Mouse (Mus musculus) ES-E14 (cell line): ENCODE data around the gene Col4a4. TPM values are rescaled to one million over a fixed set of nuclear protein-coding genes. Genes with fewer than 3 reads are reported as not detected.

ENCODE experiments used
- DNase-seq: peaks from one replicate; pipeline ENCODE4 v3.0.0-alpha.2; 2013; ENCODE audit warnings: low read depth, low spot score
- H3K27ac ChIP-seq: 2 replicates; pipeline ENCODE4 v1.5.1; 2012; ENCODE audit warnings: low read depth, mild to moderate bottlenecking, low read length, moderate library complexity, mixed read lengths; ENCODE audit not compliant: poor library complexity, insufficient read depth, severe bottlenecking
- H3K36me3 ChIP-seq: 2 replicates; pipeline ENCODE4 v1.6.1; 2012; ENCODE audit warnings: mild to moderate bottlenecking, low read length, moderate library complexity, mixed read lengths; ENCODE audit not compliant: control insufficient read depth, poor library complexity, insufficient read depth, severe bottlenecking
- H3K4me1 ChIP-seq, 2 experiments: fragments of 150-350 bp in 1 of 2; sonication (generic) in 1 of 2; 2 replicates each; pipeline ENCODE4 v1.6.1; 2012; ENCODE audit warnings: low read length in 2 of 2, mild to moderate bottlenecking in 1 of 2, mixed read lengths in 1 of 2; ENCODE audit not compliant: control insufficient read depth in 2 of 2, insufficient read depth in 2 of 2, poor library complexity in 1 of 2
- H3K4me3 ChIP-seq, 2 experiments: fragments of 150-350 bp in 1 of 2; sonication (generic) in 1 of 2; 2 replicates each; pipeline ENCODE4 v1.5.1; 2012; ENCODE audit warnings: low read length in 2 of 2, low read depth in 1 of 2, mild to moderate bottlenecking in 1 of 2, mixed read lengths in 1 of 2; ENCODE audit not compliant: insufficient read depth in 1 of 2, poor library complexity in 1 of 2, severe bottlenecking in 1 of 2
- H3K9ac ChIP-seq: 2 replicates; pipeline ENCODE4 v1.6.1; 2012; ENCODE audit warnings: low read depth, mild to moderate bottlenecking, low read length, mixed read lengths; ENCODE audit not compliant: poor library complexity, insufficient read depth, severe bottlenecking
- H3K9me3 ChIP-seq: fragments of 150-350 bp; sonication (generic); 2 replicates; pipeline ENCODE4 v1.6.1; 2012; ENCODE audit warnings: low read depth, mild to moderate bottlenecking, low read length; ENCODE audit not compliant: control insufficient read depth, insufficient read depth
- CHD2 ChIP-seq: IDR thresholded peaks from 2 replicates; pipeline ENCODE4 v1.6.1; 2014; ENCODE audit warnings: mild to moderate bottlenecking, low read depth, low read length, inconsistent platforms
- HCFC1 ChIP-seq: IDR thresholded peaks from 2 replicates; pipeline ENCODE4 v1.6.1; 2012; ENCODE audit warnings: low read length, inconsistent platforms, borderline replicate concordance; ENCODE audit not compliant: insufficient read depth
- MAFK ChIP-seq: IDR thresholded peaks from 2 replicates; pipeline ENCODE4 v1.6.1; 2014; ENCODE audit warnings: mild to moderate bottlenecking, low read depth, low read length, inconsistent platforms; ENCODE audit not compliant: insufficient read depth
- ZC3H11A ChIP-seq: IDR thresholded peaks from 2 replicates; pipeline ENCODE4 v1.6.1; 2012; ENCODE audit warnings: low read depth, mild to moderate bottlenecking, inconsistent platforms, low read length, borderline replicate concordance
- ZNF384 ChIP-seq: IDR thresholded peaks from 2 replicates; pipeline ENCODE4 v1.6.1; 2012; ENCODE audit warnings: low read depth, low read length, inconsistent platforms
- in situ Hi-C, 2 experiments: fragments of 600-800 bp; cut with MboI; formaldehyde crosslinking; loops; one replicate each; pipeline ENCODE4 v1.15.1; 2025; ENCODE audit warnings: low sequenced_read_pairs in 2 of 2, inconsistent platforms in 1 of 2; ENCODE audit not compliant: unreplicated experiment in 2 of 2
- total RNA-seq: library from RNA; depleted of rRNA; stranded (reverse); fragments of 300-350 nt; gene quantifications from 2 replicates; pipeline ENCODE4 v1.2.3, GENCODE M21; 2012

Gene Col4a4
- total RNA-seq, 1 experiment, result 0.04 TPM

DNA sequence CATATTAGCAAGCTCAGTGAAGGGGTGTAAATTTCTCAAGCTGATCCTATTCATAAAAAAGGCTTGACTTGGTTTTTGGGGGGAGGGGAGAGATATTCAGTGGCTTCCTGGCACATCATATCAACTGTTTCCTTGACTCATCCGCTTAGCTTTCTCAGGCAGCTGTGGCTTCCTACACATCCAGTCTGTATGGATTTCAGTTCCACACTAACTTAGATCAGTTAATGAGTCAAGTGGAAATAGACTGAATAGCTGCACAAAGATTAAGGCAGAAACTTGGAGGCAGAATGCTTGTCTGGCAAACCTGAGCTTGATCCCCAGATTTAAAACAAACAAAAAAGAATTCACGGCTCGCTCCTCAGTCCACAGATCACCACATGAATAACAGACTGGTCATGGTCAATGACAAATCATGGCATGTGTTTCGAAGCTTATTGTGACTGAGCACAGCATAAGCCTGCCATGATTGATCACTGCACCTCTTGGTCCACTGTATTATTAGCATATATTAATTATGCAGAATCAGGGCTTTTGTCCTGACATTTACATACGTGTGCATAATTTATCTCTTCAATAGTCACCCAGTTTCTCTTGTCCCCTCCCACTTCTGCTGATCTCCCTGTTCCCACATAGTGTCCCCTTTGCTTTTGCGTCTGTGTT lies 50.0 kb downstream of the Col4a4 start:
- Histone ChIP-seq H3K4me1 (no peaks in the 10 kb centered on the region), H3K9ac (no peak overlapping the region)
- in situ Hi-C loops, result no loop called here

DNA sequence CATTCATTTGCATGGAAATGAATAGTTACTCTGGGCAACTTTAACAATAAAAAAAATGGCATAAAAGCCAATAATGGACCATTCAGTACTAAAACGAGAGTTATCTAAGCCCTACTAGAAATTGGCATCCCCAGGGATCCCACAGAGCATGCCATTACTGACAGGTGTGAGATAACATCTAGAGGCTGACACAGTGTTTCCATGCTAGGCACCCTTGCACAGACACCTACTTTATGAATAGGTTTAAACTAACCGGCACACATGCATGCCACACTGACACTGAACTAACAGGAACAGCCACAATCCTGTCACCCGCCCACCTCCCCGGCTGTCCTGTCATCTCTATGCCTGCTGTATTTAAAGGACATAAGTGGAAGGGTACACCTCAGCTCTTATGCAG lies 58.7 kb downstream of the Col4a4 start:
- Histone ChIP-seq H3K4me3 (no peak overlapping the region), H3K9ac (no peak overlapping the region), H3K36me3 (no peaks in the 10 kb centered on the region), H3K27ac (no peak overlapping the region), H3K4me1 (no peaks in the 10 kb centered on the region), H3K9me3 (no peaks in the 10 kb centered on the region)
- in situ Hi-C loops, result no loop called here
- DNase-seq, result no peak
- TF ChIP-seq HCFC1, result no peak
- no peak for TF ChIP-seq ZC3H11A
- TF ChIP-seq CHD2, result no peak
- TF ChIP-seq MAFK, result no peak
- TF ChIP-seq ZNF384, result no peak

More for the DNA sequence above, 50.0 kb downstream of the Col4a4 start:
- no peak overlapping the region for H3K27ac ChIP-seq
- no peak for TF ChIP-seq HCFC1
- no peak for TF ChIP-seq ZNF384
- TF ChIP-seq MAFK, result no peak
- no peak for TF ChIP-seq ZC3H11A
- no peak for TF ChIP-seq CHD2
- no peak for DNase-seq
- no peaks in the 10 kb centered on the region for H3K9me3 ChIP-seq
- no peak overlapping the region for H3K4me3 ChIP-seq
- no peaks in the 10 kb centered on the region for H3K36me3 ChIP-seq

DNA sequence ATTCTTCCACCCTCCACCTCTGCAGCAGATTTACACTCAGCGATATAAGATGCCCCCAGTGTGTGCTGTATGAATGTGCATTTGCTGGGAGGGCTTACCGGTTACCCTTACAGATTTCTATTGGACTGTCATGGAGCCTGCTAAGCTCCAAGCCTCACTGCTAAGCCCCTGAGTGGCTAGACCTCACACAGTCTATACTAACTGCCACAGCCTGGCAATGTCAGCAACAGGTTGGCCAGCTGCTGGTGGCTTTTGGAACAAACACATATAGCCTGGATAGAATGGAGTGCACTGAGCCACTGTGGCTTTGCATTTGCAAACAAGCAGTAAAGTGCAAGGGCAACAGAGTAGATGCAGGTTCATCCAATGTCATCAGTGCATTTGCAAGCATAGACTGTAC lies 94.7 kb downstream of the Col4a4 start:
- in situ Hi-C loops, result no loop called here
- Histone ChIP-seq H3K9me3 (no peaks in the 10 kb centered on the region), H3K36me3 (no peaks in the 10 kb centered on the region), H3K9ac (no peak overlapping the region), H3K4me3 (no peak overlapping the region), H3K4me1 (no peaks in the 10 kb centered on the region), H3K27ac (no peak overlapping the region)
- no peak for DNase-seq
- TF ChIP-seq MAFK, result no peak
- no peak for TF ChIP-seq CHD2
- no peak for TF ChIP-seq ZNF384
- no peak for TF ChIP-seq ZC3H11A
- TF ChIP-seq HCFC1, result no peak

DNA sequence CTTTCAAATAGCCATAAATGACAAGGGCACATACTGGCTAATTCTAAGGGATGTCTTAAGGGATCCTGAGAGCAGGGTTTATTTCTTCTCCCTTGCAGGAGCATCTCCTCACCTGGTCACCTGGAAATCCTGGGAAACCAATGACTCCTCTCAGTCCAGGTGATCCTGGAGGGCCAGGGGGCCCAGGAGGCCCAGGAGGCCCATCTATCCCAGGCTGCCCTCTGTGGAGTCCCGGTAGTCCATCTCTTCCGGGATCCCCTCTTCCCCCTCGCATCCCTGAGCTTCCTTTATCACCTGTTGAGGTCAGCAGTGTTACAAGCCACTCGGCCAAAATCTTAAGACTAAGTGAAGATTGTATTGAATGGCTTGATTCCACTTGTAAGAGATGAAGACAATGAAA lies 100.3 kb downstream of the Col4a4 start:
- no peak for DNase-seq
- Histone ChIP-seq H3K27ac (no peak overlapping the region), H3K4me1 (no peaks in the 10 kb centered on the region), H3K36me3 (no peaks in the 10 kb centered on the region), H3K9me3 (no peaks in the 10 kb centered on the region), H3K9ac (no peak overlapping the region), H3K4me3 (no peak overlapping the region)
- in situ Hi-C loops, result no loop called here
- TF ChIP-seq ZNF384 (no peak), MAFK (no peak), ZC3H11A (no peak), CHD2 (no peak), HCFC1 (no peak)

DNA sequence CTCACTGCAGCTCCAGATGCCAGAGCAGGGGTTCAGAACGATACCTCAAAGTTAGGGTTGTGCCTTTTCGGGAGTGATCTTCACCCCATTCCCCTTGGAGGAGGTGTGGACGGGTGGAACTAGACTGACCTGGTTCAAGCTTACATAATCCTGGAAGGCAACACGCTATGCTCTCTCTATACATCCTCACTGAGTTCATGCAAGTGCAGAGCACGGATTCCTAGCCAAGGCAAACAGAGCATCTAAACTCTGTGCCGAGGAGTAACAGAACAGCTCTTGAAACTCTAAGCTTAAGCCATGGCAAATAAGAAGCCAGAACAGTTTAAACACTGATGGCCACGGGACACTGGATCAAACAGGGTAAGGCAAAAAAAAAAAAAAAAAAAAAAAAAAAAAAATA lies 104.3 kb downstream of the Col4a4 start:
- in situ Hi-C loops, result no loop called here

More for the DNA sequence above, 104.3 kb downstream of the Col4a4 start:
- no peak overlapping the region for H3K4me3 ChIP-seq
- DNase-seq, result no peak
- H3K9ac ChIP-seq, result no peak overlapping the region
- TF ChIP-seq MAFK (no peak), ZC3H11A (no peak), ZNF384 (no peak), CHD2 (no peak), HCFC1 (no peak)
- H3K4me1 ChIP-seq, result no peaks in the 10 kb centered on the region
- H3K27ac ChIP-seq, result no peak overlapping the region
- no peaks in the 10 kb centered on the region for H3K36me3 ChIP-seq
- H3K9me3 ChIP-seq, result no peaks in the 10 kb centered on the region
